Mouse (Mus musculus) inflammation-experienced regulatory T-cells (primary cell): ENCODE measurements around the gene Zfp781. TPM values are rescaled to one million over a fixed set of nuclear protein-coding genes. Genes with fewer than 3 reads are reported as not detected.

Experiments used
- polyA plus RNA-seq, 2 experiments: library from polyadenylated mRNA; unstranded; fragments of 100-300 nt; shearing (Covaris generic); gene quantifications; one replicate each; pipeline ENCODE4 v1.2.1; 2017

Gene Zfp781
- polyA plus RNA-seq: 1 to 10 TPM; 1.3 to 2.3 TPM

GRCm38 (mm10) chr10:81929842-81930743 lies at the start of gene Zfp781:
Zfp781 (minus strand) TSS chr10:81930480.

GRCm38 (mm10) chr10:81863409-81864407 lies 66.6 kb downstream of the Zfp781 start, which contains the start of gene Gm32687:
Gm32687 (plus strand) TSS chr10:81863934.

Other genes with a start within 250 kb of the Zfp781 start
- gene Zfp433, start 225.7 kb downstream of the Zfp781 start, polyA plus RNA-seq: 10 to 100 TPM; 22.9 to 26.1 TPM
- 10 to 100 TPM; 11.2 to 13.5 TPM for gene Gm3055, start 159.3 kb downstream of the Zfp781 start, polyA plus RNA-seq
- 1 to 10 TPM; 5.9 to 7.4 TPM for gene Gm4767, start 118.3 kb downstream of the Zfp781 start, polyA plus RNA-seq
- gene Gm32687, start 66.5 kb downstream of the Zfp781 start, polyA plus RNA-seq: 1 to 10 TPM; 2.5 to 8.0 TPM
- gene Zfp873, start 117.6 kb upstream of the Zfp781 start, polyA plus RNA-seq: 10 to 100 TPM in 1 of 2 experiments, 1 to 10 TPM in 1; 8.9 to 10.7 TPM
- 1 to 10 TPM; 5.6 to 10.0 TPM for gene BC024063, start 152.9 kb upstream of the Zfp781 start, polyA plus RNA-seq
- gene AU041133, start 197.5 kb upstream of the Zfp781 start, polyA plus RNA-seq: 1 to 10 TPM; 6.6 to 9.8 TPM